Mouse (Mus musculus) neural tube, embryonic 10.5 days (tissue): ENCODE results near the gene Hipk3.

ENCODE experiments used
- DNase-seq: peaks from one replicate; pipeline ENCODE4 v3.0.0-alpha.2; 2017; ENCODE audit warnings: low spot score; ENCODE audit errors: extremely low spot score

The Hipk3 gene

GRCm38 (mm10) chr2:104413011-104413410, 81.2 kb downstream of the Hipk3 start:
- no peak for DNase-seq

GRCm38 (mm10) chr2:104412496-104412895, 81.8 kb downstream of the Hipk3 start:
- no peak for DNase-seq

- no peak for DNase-seq
Observed at GRCm38 (mm10) chr2:104411806-104412205, 82.4 kb downstream of the Hipk3 start.

- no peak for DNase-seq
Observed at GRCm38 (mm10) chr2:104410963-104411545, 83.2 kb downstream of the Hipk3 start, which contains the start of gene D430041D05Rik. TSS of gene D430041D05Rik (minus strand) at chr2:104411013.

DNA sequence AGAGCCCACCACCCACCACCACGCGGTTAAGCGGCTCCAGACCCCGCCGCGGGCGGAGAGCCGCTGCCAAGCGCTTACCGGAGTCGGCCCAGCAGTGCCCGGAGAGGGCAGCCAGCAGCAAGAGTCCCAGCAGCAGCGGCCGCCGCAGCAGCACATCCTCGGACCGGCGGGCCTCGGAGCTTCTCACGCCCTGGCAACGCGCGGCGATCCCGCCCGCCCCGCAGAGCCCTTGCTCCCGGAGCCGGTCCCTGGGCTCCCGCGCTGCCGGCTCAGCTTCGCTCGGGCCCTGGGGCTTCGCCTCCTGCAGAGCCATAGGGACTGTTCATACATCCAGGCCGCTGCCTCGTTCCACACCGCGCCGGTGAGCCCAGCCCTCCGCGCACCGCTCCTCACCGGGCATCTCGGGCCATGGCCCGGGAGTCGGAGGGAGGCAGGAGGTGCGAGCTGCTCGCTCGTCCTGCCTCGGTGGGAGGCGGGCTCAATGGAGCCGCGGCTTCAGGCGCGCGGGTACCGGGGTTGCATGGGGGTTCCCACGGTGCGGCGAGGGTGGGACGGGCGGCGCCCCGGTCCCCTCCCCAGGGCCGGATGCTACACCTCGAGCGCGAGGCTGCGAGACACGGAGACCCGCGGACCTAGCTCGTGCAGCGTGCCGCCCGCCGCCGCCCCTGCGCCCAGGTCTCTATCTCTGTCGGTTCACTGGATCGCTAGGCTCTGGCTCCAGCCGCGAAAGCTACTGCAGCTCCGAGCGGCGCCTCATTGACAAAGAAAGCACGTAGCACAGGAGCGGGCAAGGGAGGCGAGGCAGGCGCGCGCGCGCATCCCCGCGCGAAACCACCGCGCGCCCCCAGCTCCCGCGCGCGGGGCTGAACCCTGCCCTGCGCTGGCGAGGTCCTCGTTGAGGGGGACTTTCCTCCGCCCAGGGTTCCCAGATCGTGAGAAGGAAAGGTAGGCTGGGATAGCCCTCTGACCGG, 84.1 kb downstream of the Hipk3 start:
- peak; percentile 82 for DNase-seq

DNA sequence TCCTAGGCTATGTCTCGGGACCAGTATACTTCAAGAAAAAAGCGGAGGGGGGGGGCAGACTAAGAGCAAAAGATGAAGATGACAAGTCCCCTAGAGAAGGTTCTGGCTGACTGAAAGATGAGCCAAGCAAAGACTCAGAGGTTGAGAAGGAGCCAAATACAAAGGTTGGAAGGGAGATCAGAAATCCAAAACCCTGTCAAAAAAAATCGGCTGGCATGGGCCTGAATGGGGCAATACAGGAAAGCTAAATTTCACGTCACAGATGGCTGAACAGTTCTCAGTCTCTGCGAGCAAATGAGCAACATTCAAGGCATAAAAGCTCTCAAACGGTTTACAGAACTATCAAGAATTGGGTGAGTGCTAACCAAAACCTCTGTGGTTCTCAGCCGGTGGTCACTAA, 85.9 kb downstream of the Hipk3 start:
- no peak for DNase-seq

GRCm38 (mm10) chr2:104407913-104408312, 86.3 kb downstream of the Hipk3 start:
- DNase-seq, result no peak

DNA sequence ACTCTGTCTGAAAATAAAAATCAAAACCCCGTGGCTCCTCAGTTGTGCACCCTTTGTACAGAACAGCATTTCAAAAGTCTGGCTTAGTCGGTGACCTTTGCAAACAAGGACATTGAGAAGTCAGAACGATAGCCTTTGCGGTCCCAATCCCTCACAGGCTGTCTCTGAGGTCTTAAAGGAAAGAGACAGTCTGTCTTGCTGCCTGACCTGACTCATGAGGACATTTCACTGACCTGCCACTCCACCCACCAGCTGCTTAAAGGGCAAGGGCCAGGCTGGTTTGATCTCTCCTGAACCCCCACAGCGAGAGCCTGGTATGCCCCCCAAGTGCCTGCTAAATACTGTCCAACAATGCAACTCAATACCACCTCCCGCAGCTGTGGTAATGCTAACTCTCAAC, 90.2 kb downstream of the Hipk3 start:
- no peak for DNase-seq

DNA sequence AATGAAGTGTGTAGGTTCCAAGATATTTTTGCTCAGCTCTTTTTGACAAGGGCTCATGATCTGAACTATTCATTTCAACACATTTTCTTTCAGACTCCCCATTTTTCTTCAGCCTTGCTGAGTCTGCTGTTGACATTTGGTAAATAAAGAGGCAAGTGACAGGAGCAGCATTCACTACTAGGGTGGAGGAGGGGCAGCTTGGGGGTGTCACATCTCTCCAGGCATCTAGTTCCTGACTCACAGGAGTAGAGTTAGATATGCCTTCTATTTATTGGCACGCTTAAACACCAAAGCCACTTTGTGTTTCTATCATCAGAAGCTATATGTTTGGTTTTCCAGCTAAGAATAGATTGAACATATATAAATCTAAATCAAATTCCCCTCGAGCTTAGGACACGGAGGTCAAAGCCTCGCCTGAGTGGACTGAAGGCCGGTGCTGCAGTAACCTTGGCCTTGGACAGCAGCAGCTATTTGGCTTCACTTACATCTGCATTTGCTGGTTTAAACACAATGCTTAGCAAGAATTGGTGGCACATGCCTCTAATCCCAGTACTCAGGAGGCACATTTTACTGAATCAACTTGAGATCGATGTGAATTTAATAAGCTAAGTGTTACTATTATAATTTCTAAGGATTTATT, 95.5 kb downstream of the Hipk3 start:
- DNase-seq, result no peak

- no peak for DNase-seq
Observed at GRCm38 (mm10) chr2:104395961-104396360, 98.3 kb downstream of the Hipk3 start.

DNA sequence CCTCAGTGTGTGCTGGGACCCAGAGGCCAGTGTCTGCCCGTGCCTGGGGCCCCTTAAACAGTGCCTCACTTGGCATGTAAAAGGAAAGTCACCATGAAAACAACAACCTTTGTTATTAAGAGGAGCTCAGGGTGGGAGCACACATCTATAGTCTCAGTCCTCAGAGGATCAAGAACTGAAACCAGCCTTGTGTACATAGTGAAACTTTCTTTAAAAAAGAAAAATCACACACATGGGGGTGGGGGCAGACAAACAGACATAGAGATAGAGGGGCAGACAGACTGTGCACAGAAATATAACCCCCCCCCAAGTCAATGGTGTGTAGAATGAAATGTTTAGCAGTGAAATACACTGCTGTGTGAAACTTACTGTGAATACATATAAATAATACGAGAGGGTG, 99.5 kb downstream of the Hipk3 start:
- DNase-seq, result no peak

DNA sequence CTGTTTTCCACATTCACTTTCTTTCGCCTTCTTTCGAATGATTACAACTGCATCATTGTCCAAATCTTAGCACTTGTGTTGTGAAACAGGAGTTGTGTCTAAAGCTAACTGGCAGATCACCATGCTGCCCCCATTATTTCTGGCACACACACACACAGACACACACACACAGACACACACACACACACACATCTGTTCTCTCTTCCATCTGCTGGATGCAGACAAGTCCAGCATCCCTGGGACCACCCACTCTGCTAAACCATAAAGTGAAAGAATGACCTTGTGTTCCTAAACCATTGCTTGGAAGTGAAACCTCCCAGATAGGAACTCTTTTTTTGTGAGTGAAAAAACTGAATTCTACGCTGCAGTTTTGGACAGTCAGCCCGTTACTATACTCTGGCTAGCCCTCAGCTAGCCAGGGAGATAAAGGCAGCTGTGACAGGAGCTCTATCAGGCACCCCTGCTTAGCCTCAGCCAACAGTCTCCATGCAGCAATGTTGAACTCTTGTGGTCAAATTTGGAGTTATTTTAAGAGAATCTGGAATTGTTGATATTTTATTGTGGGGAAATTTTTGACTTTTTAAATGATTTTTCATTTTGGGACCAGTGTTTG, 101.4 kb downstream of the Hipk3 start:
- no peak for DNase-seq

DNA sequence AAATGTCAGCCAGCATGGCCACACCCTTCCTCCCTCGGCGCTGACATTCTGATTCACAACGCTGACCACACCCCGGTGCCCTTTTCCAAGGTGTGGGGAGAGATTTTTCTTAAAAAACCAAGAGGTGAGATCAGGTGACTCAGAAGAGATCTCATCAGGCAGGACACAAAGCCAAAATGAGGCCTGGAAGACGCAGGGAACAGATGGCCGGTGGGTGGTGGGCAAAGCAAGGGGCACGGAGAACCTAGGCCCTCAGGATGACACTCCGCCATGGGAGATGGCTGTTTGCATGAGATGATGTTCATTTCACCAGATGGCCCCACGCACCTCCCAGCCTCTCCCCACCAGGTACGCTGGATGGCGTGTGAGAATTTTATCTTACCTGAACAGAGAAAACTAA, 105.0 kb downstream of the Hipk3 start:
- no peak for DNase-seq

DNA sequence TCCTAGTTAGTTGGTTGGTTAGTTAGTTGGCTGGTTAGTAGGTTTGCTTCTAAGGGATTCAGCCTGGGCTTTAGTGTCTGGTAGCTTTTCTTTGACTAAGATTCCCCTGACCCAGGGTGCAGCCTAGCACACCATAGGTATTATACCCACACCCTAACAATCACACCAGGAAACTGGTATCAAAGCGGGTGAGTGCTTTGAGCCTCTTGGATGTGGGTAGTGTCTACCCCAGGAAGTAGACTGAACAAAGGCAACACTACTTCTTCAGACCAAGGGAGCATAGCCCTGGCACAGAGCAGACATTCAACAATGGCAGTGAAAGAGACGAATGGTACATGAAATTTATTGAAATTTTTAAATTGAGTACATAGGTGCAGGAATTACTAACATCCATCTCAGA, 108.3 kb downstream of the Hipk3 start:
- no peak for DNase-seq

GRCm38 (mm10) chr2:104383589-104383988, 110.7 kb downstream of the Hipk3 start:
- no peak for DNase-seq

DNA sequence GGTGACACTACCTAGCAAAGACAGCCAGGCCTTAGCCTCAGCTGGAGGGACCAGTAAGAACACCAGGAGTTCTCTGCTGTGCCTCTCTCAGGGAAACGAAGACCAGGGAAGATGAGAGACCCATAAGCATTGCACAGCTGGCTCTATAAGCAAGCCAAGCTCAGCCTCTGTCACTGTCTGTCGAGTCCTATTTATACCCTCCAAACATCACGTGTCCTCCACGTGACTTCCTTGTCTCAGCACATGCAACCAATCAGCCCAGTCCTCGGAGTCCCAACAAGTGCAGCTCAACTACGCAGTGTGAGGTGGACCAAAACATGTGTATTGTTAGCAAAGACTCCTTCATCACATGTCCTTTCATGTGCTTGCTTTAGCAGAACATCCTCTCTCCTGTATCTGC, 111.4 kb downstream of the Hipk3 start:
- no peak for DNase-seq

GRCm38 (mm10) chr2:104379304-104379703, 114.9 kb downstream of the Hipk3 start:
- no peak for DNase-seq

GRCm38 (mm10) chr2:104378791-104379190, 115.5 kb downstream of the Hipk3 start:
- no peak for DNase-seq

DNA sequence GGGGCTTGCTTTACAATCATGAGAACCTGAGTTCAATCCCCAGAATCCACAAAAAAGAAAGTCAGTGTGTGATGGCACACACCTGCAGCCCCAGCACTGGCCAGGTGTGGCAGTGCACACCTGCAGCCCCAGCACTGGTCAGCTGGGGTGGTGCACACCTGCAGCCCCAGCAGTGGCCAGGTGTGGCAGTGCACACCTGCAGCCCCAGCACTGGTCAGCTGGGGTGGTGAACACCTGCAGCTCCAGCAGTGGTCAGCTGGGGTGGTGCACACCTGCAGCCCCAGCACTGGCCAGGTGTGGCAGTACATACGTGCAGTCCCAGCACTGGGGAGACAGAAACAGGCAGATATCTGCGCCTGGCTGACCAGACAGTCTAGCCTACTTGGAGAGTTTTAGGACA, 116.3 kb downstream of the Hipk3 start:
- no peak for DNase-seq
